Mouse (Mus musculus) bone marrow, adult 2 months (tissue): ENCODE measurements around the gene Tmcc1.

ENCODE experiments used
- CTCF ChIP-seq: fragments of 200-500 bp; IDR thresholded peaks from 2 replicates; pipeline ENCODE4 v1.5.1; 2011; ENCODE audit warnings: low read length, control low read depth; ENCODE audit not compliant: control insufficient read depth, insufficient read depth
- POLR2A ChIP-seq: fragments of 200-500 bp; IDR thresholded peaks from 2 replicates; pipeline ENCODE4 v1.6.1; 2011; ENCODE audit warnings: low read depth, mild to moderate bottlenecking, control low read depth, low read length, borderline replicate concordance; ENCODE audit not compliant: control insufficient read depth

GRCm38 (mm10) chr6:116004069-116004468 lies 189.2 kb downstream of the Tmcc1 start:
- TF ChIP-seq CTCF (no peak), POLR2A (no peak)
